Mouse (Mus musculus): ENCODE data around the gene Tbxa2r.

Gene Tbxa2r

GRCm38 (mm10) chr10:81319741-81320549, 8.6 kb upstream of the Tbxa2r start:
- no peak for DNase-seq (ENCODE audit: extremely low read depth, insufficient read length, low spot score)

DNA sequence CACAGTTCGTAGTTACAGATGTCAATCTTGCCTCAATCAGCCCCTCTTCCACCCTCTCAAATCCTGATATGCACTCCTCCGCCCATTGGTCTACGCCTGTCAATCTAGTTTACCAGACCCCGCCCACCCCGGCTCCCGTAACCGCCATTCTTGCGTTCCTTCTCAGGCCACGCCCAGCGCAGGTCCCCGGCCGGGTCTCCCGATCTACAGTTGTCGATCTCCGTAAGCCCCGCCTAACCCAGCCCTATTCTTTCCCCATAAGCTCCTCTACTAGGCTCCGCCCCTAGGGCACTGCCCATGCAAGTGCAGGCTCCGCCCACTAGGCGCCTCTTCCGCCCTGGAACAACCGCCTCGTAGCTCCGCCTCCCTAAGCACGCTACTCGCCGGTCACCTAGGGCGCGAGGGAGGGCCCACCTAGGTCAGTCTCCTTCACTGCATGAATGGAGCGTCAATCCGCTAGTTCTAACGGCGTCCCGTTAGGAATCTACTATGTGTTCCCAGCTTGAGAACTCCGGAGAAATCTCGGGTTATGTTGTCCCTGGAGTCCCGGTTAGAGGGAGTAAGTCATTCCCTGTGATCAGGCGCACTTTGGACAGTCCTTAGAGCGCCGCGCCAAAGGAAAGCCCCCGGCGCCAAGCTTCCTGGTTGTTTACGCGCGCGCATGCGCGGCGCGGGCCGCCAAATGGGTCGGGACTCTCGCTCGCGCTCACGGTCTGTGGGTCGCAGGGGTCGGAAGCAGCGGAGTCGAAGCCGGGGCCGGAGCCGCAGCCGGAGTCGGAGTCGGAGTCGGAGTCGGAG, 7.8 kb upstream of the Tbxa2r start, which contains the start of gene Cactin:
Gene Cactin (plus strand): TSS at position 554 of the 798 bp plus-strand sequence.
- peak; percentile 99 for DNase-seq (ENCODE audit: extremely low read depth, insufficient read length, low spot score)

DNA sequence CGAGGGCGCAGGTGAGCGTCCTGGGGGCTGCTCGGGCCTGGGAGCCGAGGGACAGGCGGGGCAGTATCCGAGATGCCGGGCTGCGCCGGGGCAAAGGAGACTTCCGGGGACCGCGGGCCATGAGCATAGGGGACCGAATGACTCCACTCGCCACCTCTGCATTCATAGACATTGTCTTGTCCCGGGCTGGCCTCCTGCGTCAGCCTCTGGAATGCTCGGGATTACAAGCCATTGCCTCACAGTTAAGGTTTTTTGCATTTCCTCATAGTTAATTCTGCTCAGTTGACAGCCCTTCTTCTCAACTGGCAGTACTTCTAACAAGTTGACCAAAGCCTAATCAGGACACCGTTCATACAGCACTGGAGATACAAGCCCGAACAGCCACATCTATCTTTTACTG, 7.1 kb upstream of the Tbxa2r start:
- DNase-seq (ENCODE audit: extremely low read depth, insufficient read length, low spot score): no peak

DNA sequence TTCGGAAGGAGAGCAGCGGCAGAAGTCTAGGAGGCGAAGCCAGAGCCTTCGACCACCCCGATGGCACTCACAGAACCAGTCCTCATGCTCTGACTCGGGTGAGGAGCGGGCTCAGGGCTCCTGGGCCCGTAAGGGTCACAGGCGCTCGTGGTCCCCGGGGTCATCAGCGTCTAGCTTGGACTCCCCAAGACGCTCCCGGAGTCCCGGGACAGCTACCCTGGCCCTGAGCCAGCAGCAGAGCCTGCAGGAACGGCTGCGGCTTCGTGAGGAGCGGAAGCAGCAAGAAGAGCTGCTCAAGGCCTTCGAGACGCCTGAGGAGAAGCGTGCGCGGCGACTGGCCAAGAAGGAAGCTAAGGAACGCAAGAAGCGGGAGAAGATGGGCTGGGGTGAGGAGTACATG, 6.1 kb upstream of the Tbxa2r start:
- DNase-seq (ENCODE audit: extremely low read depth, insufficient read length, low spot score): no peak

GRCm38 (mm10) chr10:81323141-81323775, 5.3 kb upstream of the Tbxa2r start:
- no peak for DNase-seq (ENCODE audit: extremely low read depth, insufficient read length, low spot score)

- DNase-seq (ENCODE audit: extremely low read depth, insufficient read length, low spot score): no peak
Measured at GRCm38 (mm10) chr10:81323791-81324530, 4.6 kb upstream of the Tbxa2r start.

DNA sequence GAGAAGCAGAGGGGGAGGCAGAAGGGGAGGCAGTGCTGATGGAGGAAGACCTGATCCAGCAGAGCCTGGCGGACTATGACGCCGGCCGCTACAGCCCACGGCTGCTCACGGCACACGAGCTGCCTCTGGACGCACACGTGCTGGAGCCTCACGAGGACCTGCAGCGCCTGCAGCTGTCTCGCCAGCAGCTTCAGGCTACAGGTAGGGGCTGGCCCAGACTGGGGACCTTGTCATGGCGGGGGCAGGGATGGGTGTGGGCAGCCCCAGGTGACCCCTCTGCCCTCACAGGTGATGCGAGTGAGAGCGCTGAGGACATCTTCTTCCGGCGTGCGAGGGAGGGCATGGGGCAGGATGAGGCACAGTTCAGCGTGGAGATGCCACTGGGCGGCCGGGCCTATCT, 3.4 kb upstream of the Tbxa2r start:
- no peak for DNase-seq (ENCODE audit: extremely low read depth, insufficient read length, low spot score)

DNA sequence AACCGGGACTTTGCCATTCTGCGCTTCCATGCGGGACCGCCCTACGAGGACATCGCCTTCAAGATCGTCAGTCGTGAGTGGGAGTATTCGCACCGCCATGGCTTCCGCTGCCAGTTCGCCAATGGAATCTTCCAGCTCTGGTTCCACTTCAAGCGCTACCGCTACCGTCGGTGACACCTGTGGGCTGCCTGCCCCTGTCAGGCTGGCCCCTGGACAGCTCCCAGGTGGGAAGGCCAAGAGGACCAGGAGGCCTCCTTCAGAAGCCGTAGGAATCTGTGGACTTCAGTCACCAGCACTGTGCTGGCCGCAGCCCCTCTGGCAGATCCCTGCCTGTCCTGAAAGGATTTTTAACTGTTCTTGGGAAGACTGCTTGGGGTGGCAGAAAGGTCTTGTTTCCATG, 2.8 kb upstream of the Tbxa2r start:
- DNase-seq (ENCODE audit: extremely low read depth, insufficient read length, low spot score): no peak

DNA sequence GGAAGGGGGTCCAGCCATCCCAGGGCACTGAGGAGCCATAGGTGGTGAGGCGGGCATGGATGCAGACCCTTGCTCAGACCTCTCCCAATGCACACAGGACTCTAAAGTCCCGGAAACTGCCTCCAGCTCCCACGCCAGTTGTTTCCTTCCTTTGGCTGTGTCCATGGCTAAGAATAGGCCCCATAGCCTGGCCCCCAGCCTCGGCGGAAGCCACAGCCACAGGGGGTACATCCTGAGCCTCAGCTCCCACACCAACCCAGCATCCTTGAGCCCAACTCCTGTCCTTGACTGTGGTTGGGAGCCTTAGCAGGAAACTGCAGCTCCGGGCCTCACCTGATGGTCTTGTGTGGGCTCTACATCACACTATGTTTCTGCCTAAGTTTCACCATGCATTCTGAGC, 1.7 kb upstream of the Tbxa2r start:
- DNase-seq (ENCODE audit: extremely low read depth, insufficient read length, low spot score): no peak

GRCm38 (mm10) chr10:81327959-81328358, 572 bp upstream of the Tbxa2r start:
- DNase-seq (ENCODE audit: extremely low read depth, insufficient read length, low spot score): no peak

DNA sequence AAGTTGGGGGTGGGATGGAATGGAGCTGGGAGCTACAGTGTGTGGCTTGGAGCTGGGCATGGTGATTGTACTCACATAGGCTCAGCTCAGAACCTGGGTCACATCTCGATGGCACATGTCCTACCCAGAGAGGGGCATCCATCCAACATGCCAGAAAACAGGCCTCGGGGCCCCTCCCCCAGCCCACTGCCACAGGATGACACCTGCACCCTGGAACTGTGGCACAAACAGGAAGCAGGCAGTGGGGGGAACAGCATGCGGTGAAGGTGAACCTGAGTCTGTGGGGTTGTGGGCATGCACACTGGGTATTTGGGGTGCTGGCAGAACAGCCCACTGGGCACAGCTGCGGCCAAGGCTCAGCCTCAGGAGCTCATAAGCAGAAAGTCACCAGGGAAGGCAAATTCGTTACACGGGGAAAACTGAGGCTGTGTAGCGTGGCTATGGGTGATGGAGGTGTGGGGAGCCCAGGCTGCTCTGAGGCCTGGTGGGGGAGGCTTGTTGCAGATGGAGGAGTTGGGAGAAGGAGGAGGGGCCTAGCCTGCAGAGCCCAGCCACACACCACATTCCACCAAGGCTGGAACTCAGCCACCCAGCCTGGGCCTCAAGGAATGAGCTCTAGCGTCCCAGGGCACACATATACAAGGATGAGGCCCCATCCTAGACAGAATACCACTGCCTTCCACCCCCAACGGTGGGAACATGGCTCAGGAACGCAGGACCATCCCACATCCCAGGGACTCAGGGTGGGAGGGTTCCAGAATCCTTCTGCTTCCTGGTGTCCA, 854 bp downstream of the Tbxa2r start:
- DNase-seq (ENCODE audit: extremely low read depth, insufficient read length, low spot score): peak; percentile 58

GRCm38 (mm10) chr10:81330007-81330406, 1.5 kb downstream of the Tbxa2r start:
- DNase-seq (ENCODE audit: extremely low read depth, insufficient read length, low spot score): peak; percentile 66

GRCm38 (mm10) chr10:81332277-81332676, 3.7 kb downstream of the Tbxa2r start:
- DNase-seq (ENCODE audit: extremely low read depth, insufficient read length, low spot score): no peak

DNA sequence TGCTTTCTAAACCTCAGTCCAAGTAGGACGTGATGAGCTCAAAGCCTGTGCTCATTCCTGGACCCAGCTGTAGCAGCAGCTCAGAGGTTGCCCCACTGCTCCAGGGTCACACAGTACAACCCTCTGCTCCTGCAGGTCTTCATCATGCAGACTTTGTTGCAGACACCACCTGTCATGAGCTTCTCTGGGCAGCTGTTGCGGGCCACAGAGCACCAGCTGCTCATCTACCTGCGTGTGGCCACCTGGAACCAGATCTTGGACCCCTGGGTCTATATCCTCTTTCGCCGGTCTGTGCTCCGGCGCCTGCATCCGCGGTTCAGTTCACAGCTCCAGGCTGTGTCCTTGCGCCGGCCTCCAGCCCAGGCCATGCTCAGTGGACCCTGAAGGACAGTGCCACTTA, 5.8 kb downstream of the Tbxa2r start:
- DNase-seq (ENCODE audit: extremely low read depth, insufficient read length, low spot score): no peak

GRCm38 (mm10) chr10:81335393-81336340, 7.1 kb downstream of the Tbxa2r start:
- no peak for DNase-seq (ENCODE audit: extremely low read depth, insufficient read length, low spot score)

GRCm38 (mm10) chr10:81336558-81336957, 8.0 kb downstream of the Tbxa2r start:
- DNase-seq (ENCODE audit: extremely low read depth, insufficient read length, low spot score): no peak

DNA sequence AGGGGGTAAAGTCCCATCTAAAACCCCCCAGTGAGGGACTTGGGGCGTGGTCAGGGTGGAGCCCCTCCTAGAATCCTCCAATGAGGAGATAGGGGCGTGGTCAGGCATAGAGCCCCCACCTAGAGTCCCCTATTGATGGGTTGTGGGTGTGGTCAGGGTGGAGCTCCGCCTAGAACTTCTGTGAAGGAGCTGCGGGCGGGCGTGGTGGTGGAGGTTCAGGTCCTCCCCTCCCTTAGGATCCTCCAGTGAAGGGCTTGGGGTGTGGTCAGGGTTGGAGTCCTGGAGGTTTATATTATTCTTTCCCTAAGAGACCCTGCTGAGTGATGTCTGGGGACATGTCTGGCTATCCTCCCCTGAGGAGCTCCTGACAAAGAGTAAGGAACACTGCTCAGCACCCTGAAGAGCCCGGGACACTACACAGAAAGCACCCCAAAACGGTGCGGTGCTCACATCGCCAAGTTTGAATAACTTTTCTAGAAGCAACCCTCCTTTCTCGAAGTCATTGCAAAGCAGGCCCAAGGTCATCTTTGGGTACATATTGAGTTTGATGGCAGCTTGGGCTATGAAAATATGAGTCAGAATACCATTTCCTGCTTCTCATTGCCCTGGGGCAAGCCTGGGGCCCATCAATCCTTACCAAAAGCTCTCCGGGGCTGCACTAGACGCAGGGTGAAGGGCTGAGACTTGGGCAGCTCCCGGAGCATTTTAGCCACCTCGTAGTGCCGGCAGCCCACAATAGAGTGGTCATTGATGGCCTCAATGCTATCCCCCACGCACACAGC, 12.2 kb downstream of the Tbxa2r start:
- DNase-seq (ENCODE audit: extremely low read depth, insufficient read length, low spot score): no peak

DNA sequence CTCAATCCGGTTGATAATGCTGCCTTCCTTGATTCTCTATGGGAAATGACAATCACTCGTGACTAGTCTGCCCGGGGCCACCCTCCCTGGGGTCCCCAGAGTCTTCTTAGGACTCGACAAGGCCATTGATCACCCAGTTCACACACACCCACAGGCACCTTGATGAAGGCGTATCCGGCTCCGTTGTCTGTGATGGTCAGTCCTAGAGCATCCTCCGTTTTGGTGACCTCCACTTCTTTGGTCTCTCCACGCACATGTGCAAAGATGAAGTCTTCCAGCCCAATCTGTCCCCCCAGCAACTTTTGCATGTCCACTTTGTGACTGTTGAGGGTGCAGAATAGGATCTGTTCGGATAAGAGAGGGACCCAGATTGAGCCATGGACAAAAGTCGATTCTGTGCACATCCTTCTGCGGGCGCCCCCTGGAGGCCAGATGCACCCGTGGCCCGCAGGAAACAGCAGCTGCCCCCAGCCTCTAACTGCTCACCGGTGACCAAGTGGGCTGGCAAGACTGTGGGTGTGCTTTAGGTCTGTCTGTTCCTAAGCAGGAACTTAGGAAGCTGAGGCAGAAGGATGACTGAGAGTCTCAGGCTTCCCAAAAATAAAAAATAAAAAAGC, 12.9 kb downstream of the Tbxa2r start:
- DNase-seq (ENCODE audit: extremely low read depth, insufficient read length, low spot score): peak; percentile 60
